In the genomic region with DNA sequence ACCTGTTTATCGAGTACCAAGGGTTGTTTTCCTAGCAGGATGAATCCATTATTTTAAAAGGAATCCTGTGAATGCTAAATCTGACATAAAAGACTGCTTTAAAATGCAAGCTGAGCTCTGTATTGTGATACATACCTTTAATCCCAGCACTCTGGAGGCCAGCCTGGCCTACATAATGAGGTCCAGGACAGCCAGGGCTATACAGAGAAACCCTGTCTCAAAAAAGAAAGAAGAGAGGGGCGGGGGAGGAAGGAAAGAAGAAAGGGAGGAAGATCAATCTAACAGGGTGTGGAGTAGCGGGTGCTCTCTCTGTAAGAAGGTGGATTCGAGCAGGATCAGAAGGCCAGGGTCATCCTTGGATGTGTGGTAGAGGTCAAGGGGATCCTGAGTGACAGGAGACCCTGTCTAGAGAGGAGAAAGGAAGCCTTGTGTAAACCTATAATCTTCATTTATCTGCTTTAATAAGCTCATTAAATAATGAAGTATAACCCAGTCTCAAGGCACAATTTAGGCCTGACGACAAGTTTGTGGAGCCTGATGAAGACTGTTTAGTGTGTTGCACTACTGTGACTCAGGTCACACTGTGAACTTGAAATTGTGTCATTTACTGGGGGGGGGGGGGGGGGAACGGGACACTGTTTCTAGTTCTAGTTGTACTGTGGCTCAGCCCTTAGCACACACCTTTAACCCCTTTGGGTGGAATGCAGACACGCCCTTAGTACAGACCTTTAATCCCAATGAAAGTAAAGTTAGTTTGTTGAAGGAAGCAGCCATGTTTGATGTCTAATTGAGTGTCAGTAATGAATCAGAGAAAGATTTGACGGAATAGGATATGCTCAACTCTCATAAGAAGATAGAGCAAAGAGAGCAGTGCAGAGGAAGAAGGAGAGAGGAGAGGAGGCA, we compare ENCODE assay signal across 20 mouse cellular contexts. TPM values are rescaled to one million over a fixed set of nuclear protein-coding genes. Genes with fewer than 3 reads are reported as not detected.
DNase-seq lines count a peak whose midpoint lies in the region; ATAC-seq and TF ChIP-seq lines count a peak whose summit lies in the region.
"Had no signal": no experiment of that assay in that cellular context is flagged by ENCODE, and none has a peak within 500 bp of the region (broad histone marks: within the 10 kb centered on the region; RNA-seq: fewer than 3 reads in every experiment).

No protein-coding gene starts in this region.

- peak; percentile 4 for DNase-seq in heart, embryonic 10.5 days (ENCODE audit: low spot score)
- no peak for DNase-seq in heart, postnatal 4 days
- DNase-seq in brain, embryonic 14.5 days (ENCODE audit: low read depth): peak; percentile 45
- DNase-seq in liver: peak; percentile 12
- no peak for DNase-seq in embryo, embryonic 10 days (ENCODE audit: low spot score)
- no peak for DNase-seq in c-Kit-positive CD71-positive TER-119-positive erythroid progenitor cells, embryonic 14.5 days (ENCODE audit: low spot score)
- DNase-seq: cerebellum, adult 11 months; cerebellum, postnatal 14 days; heart, adult 18-20 months; heart, postnatal 10 days; kidney, adult 18-20 months; kidney, postnatal 36 days; thymus, postnatal 25 days had no signal

- H3K9me3 ChIP-seq in heart, embryonic 10.5 days: no peaks in the 10 kb centered on the region
- no peaks in the 10 kb centered on the region for H3K9me3 ChIP-seq in midbrain, embryonic 12.5 days
- H3K9me3 ChIP-seq: embryonic facial prominence, embryonic 10.5 days; hindbrain, embryonic 15.5 days; limb, embryonic 12.5 days; lung, embryonic 15.5 days; neural tube, embryonic 15.5 days had no signal

- ATAC-seq in midbrain, embryonic 12.5 days (ENCODE audit: low FRiP score, low read depth): peak; percentile 65
- no peak for ATAC-seq in megakaryocyte, adult 5-6 weeks (ENCODE audit: poor library complexity, severe bottlenecking)

- H3K9ac ChIP-seq in midbrain, embryonic 12.5 days (replicated peaks): no peak overlapping the region
- H3K9ac ChIP-seq: hindbrain, embryonic 15.5 days; limb, embryonic 12.5 days; lung, embryonic 15.5 days; neural tube, embryonic 15.5 days had no signal

- H3K36me3 ChIP-seq in heart, embryonic 10.5 days: 0 out of 2 replicates have a peak, but pooled peaks cover 2% of the 10 kb centered on the region
- no peaks in the 10 kb centered on the region for H3K36me3 ChIP-seq in midbrain, embryonic 12.5 days
- H3K36me3 ChIP-seq: hindbrain, embryonic 15.5 days; limb, embryonic 12.5 days had no signal

- no peak for TF ChIP-seq POLR2A in brain, embryonic 14.5 days (IDR thresholded peaks at IDR 0.05; ENCODE audit: borderline replicate concordance, extremely low read depth, insufficient read depth, insufficient read length, poor library complexity, severe bottlenecking)

- H3K4me2 ChIP-seq in midbrain, embryonic 12.5 days (replicated peaks): no peak overlapping the region
- H3K4me2 ChIP-seq: hindbrain, embryonic 15.5 days; limb, embryonic 12.5 days; lung, embryonic 15.5 days; neural tube, embryonic 15.5 days had no signal

- 79% methylated on average over 8 of the region's 8 CpGs for WGBS in heart, embryonic 10.5 days
- WGBS in midbrain, embryonic 12.5 days: 45% methylated on average over 8 of the region's 8 CpGs

- H3K4me1 ChIP-seq in heart, embryonic 10.5 days: 0 out of 2 replicates have a peak, but pooled peaks cover 3% of the 10 kb centered on the region
- peaks cover 9% of the 10 kb centered on the region for H3K4me1 ChIP-seq in midbrain, embryonic 12.5 days
- H3K4me1 ChIP-seq: hindbrain, embryonic 15.5 days had no signal

- no peak for TF ChIP-seq CTCF in brain, embryonic 14.5 days (IDR thresholded peaks at IDR 0.05; ENCODE audit: borderline replicate concordance, extremely low read depth, insufficient read depth, insufficient read length)

- H3K4me3 ChIP-seq in heart, embryonic 10.5 days: no peak overlapping the region
- no peak overlapping the region for H3K4me3 ChIP-seq in midbrain, embryonic 12.5 days
- H3K4me3 ChIP-seq: embryonic facial prominence, embryonic 10.5 days; hindbrain, embryonic 15.5 days; limb, embryonic 12.5 days; lung, embryonic 15.5 days; neural tube, embryonic 15.5 days had no signal

- no peaks in the 10 kb centered on the region for H3K27me3 ChIP-seq in heart, embryonic 10.5 days (ENCODE audit: insufficient read depth, poor library complexity, severe bottlenecking)
- no peaks in the 10 kb centered on the region for H3K27me3 ChIP-seq in midbrain, embryonic 12.5 days
- H3K27me3 ChIP-seq: hindbrain, embryonic 15.5 days; limb, embryonic 12.5 days; lung, embryonic 15.5 days; neural tube, embryonic 15.5 days had no signal

- no peak overlapping the region for H3K27ac ChIP-seq in heart, embryonic 10.5 days
- no peak overlapping the region for H3K27ac ChIP-seq in midbrain, embryonic 12.5 days (replicated peaks)
- H3K27ac ChIP-seq: embryonic facial prominence, embryonic 10.5 days; hindbrain, embryonic 15.5 days; limb, embryonic 12.5 days; neural tube, embryonic 15.5 days had no signal

RNA-seq across cellular contexts. Expression of gene Rps3a1, which starts 34.6 kb away (rescaled TPM):
- polyA plus RNA-seq in heart, embryonic 10.5 days (2016; fragmentation: Nextera tagmentation; extraction: Ambion mirVana): 903 and 1,025 TPM in 2 replicates
- 100 to 1,000 TPM; 752 to 761 TPM for total RNA-seq in heart, postnatal 4 days (2021)
- 758 and 849 TPM in 2 replicates for polyA plus RNA-seq in brain, embryonic 14.5 days (2012; rRNA removed)
- 812 and 830 TPM in 2 replicates for polyA plus RNA-seq in midbrain, embryonic 12.5 days (2016; fragmentation: Nextera tagmentation; extraction: Ambion mirVana)
- total RNA-seq in megakaryocyte, adult 5-6 weeks (2015): 2,058 and 2,275 TPM in 2 replicates
- 3,397 and 3,773 TPM in 2 replicates for total RNA-seq in megakaryocyte, adult 5-6 weeks (2017)

Comparison
In these comparisons a context has a peak if more than half of its experiments do, and no peak if none do; other contexts are left out.
1. DNase-seq: peak in heart, embryonic 10.5 days (single experiment), brain, embryonic 14.5 days (single experiment) and liver (single experiment); none in heart, postnatal 4 days (single experiment), embryo, embryonic 10 days (single experiment) and c-Kit-positive CD71-positive TER-119-positive erythroid progenitor cells, embryonic 14.5 days (single experiment).